Mouse (Mus musculus): ENCODE data around the gene Gm12794.
"Not testable (repeated sequence)": the region's sequence is repeated elsewhere in the genome, so short reads cannot be mapped to it uniquely, and the experiment has no call there.

Gene Gm12794

DNA sequence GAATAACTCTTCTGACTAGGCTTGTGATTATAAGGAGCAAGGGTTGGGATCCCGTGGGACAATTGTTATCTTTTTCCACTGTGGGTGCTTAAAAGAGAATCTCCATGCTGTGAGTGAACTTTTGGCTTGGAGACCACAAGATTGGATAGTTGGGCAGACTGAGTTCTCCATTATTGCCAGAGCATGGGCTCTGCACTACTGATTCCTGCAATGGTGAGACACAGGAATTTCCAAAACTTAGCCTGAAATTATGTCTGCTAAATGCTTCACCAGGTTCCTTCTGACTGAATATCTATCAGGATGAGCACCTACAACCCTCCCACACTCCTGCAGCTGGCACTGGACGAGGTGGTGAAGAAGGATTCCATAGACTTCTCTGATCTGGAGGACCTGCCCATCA, at the start of gene Gm12794:
Gene Gm12794 (plus strand): TSS at position 301 of the 400 bp plus-strand sequence.
- DNase-seq = not testable (repeated sequence)

DNA sequence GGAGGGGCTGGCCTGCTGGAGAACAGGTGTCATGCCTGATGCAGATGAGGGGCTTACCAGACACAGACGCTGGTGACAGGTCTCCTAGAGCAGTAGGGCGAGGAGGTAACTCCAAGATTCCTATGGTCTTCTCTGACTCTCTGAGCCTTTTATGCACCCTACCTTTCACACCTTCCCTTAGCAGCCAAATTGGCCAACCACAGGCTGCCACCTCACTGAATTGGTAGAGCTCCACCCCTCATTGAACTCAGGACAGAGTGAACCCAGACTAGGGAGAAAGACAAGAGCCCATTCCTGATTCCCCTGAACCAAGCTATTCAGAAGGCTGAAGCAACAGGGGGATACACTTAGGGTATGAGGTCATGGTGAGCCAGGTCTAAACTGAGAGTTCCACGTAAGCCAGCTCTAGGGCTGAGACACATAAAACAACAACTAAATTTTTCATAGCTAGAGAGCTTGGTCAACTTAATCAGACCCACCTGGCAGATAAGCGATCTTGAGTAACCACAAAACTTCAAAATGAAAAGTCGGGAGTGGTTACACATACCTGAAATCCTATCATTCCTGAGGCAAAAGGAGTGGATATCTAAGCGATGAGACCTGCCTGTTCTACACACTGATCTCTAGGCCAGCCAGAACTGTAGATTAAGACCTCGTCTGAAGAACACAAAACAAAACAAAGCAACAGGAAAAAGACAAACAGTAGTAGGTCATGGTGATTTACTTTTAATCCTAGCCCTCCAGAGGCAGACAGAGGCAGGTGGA, 46.4 kb upstream of the Gm12794 start, which contains the start of gene C130073F10Rik:
Gene C130073F10Rik (minus strand): TSS at position 134 of the 765 bp plus-strand sequence.
- DNase-seq = no peak

DNA sequence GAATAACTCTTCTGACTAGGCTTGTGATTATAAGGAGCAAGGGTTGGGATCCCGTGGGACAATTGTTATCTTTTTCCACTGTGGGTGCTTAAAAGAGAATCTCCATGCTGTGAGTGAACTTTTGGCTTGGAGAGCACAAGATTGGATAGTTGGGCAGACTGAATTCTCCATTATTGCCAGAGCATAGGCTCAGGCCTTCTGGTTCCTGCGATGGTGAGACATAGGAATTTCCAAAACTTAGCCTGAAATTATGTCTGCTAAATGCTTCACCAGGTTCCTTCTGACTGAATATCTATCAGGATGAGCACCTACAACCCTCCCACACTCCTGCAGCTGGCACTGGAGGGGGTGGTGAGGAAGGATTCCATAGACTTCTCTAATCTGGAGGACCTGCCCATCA, 31.4 kb upstream of the Gm12794 start, which contains the start of gene Gm12800:
Gene Gm12800 (plus strand): TSS at position 301 of the 400 bp plus-strand sequence.
- not testable (repeated sequence) for DNase-seq

DNA sequence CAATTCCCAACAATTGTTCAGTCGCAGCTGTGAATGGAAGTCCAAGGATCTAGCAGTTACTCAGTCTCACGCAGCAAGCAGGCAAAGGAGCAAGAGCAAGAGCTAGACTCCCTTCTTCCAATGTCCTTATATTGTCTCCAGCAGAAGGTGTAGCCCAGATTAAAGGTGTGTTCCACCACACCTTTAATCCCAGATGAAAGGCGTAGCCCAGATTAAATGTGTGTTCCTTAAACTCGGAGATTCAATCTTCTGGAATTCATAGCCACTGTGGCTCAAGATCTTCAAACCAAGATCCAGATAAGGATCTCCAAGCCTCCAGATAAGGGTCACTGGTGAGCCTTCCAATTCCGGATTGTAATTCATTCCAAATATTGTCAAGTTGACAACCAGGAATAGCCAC, 40.7 kb downstream of the Gm12794 start, which contains the start of gene Gm12790:
Gene Gm12790 (minus strand): TSS at position 101 of the 400 bp plus-strand sequence.
- DNase-seq = not testable (repeated sequence)

DNA sequence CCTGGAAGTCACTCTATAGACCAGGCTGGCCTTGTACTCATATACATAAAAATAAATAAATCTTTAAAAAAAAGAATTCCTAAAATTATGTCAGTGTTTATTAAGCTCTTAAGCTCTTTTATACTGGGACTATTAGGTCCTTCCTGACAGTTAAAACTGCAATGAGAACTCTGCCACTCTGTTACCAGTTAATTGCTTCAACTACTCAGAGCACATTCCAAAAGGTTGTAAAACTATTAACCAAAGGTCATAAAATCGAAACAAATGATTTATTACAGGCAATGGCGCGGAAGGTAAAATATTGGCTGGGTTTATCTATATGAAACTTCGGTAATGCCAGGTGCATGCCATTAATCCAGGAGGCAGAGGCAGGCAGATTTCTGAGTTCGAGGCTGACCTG, 45.5 kb downstream of the Gm12794 start:
- no peak for DNase-seq

DNA sequence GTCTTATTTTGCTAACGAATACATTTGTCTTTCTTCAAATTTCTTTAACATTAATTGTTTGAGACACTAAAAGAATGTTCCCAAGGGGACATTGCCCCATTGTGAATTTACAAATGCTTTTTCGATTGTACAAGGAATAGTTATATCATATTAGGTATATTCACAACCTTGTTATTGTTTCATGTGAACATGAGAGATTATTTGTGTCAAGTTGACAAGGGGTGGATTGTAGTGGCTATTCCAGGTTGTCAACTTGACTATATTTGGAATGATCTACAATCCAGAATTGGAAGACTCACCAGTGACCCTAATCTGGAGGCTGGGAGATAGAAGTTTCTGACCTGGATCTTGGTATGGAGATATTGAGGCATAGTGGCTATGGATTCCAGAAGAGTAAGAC, 46.1 kb downstream of the Gm12794 start, which contains the start of gene Gm12789:
Gene Gm12789 (plus strand): TSS at position 301 of the 400 bp plus-strand sequence.
- not testable (repeated sequence) for DNase-seq
